In genomic region chr1:139454340-139455225, GRCm38 (mm10) we compare ENCODE assay signal across 8 mouse cellular contexts. TPM values are rescaled to one million over a fixed set of nuclear protein-coding genes. Genes with fewer than 3 reads are reported as not detected.
A peak's percentile ranks its signal among the peaks of the same experiment; 100 is the strongest.
DNase-seq lines count a peak whose midpoint lies in the region; ATAC-seq and TF ChIP-seq lines count a peak whose summit lies in the region.

Gene Aspm, plus strand, starts transcription at chr1:139454772.

- H3K9me3 ChIP-seq in MEL (replicated peaks; ENCODE audit: insufficient read depth, low read length): no peaks in the 10 kb centered on the region
- H3K9me3 ChIP-seq in forebrain, postnatal 0 days (ENCODE audit: low read length): no peaks in the 10 kb centered on the region
- no peaks in the 10 kb centered on the region for H3K9me3 ChIP-seq in lung, embryonic 15.5 days

- peak; percentile 100 for ATAC-seq in forebrain, postnatal 0 days
- ATAC-seq in lung, embryonic 15.5 days (ENCODE audit: borderline replicate concordance, extremely low read depth, low FRiP score, low TSS enrichment): peak; percentile 99

- H3K36me3 ChIP-seq in MEL (ENCODE audit: control insufficient read depth in 1 of 2, insufficient read depth in 2 of 2, low read length in 2 of 2): peaks cover 5 to 17% of the 10 kb centered on the region in 2 experiments
- H3K36me3 ChIP-seq in forebrain, postnatal 0 days (ENCODE audit: insufficient read depth): no peaks in the 10 kb centered on the region
- peaks cover 17% of the 10 kb centered on the region for H3K36me3 ChIP-seq in lung, embryonic 15.5 days

- H3K9ac ChIP-seq in MEL (ENCODE audit: control insufficient read depth, low read depth, low read length, poor library complexity, severe bottlenecking): peak within 1 kb of the TSS; percentile 96
- peak within 1 kb of the TSS; percentile 46 for H3K9ac ChIP-seq in forebrain, postnatal 0 days
- H3K9ac ChIP-seq in lung, embryonic 15.5 days: peak within 1 kb of the TSS; percentile 61

- TF ChIP-seq RAD21 in MEL (IDR thresholded peaks at IDR 0.05; ENCODE audit: low read depth, low read length): no peak

- under 1% methylated on average over 65 of the region's 65 CpGs for WGBS in cerebellum, adult 2 months
- WGBS in forebrain, postnatal 0 days: under 1% methylated on average over 65 of the region's 65 CpGs
- under 1% methylated on average over 56 of the region's 65 CpGs for WGBS in lung, embryonic 15.5 days

- H3K4me3 ChIP-seq in MEL (ENCODE audit: control insufficient read depth in 1 of 2, insufficient read depth in 1 of 2, low read depth in 2 of 2, low read length in 2 of 2): peak within 1 kb of the TSS; percentile 85 to 98
- H3K4me3 ChIP-seq in cerebellum, adult 2 months (replicated peaks; ENCODE audit: insufficient read depth, low read depth, low read length): peak within 1 kb of the TSS; percentile 55
- peak within 1 kb of the TSS; percentile 82 for H3K4me3 ChIP-seq in forebrain, postnatal 0 days (ENCODE audit: low read depth, low read length)
- peak within 1 kb of the TSS; percentile 64 for H3K4me3 ChIP-seq in lung, embryonic 15.5 days

- TF ChIP-seq CTCF in MEL (IDR thresholded peaks at IDR 0.05 in 2 of 3, conservative IDR thresholded peaks at IDR 0.05 in 1 of 3; ENCODE audit: control insufficient read depth in 1 of 3, insufficient read depth in 1 of 3, low read depth in 2 of 3, low read length in 3 of 3, poor library complexity in 1 of 3, severe bottlenecking in 1 of 3): no peak
- TF ChIP-seq CTCF in cerebellum, adult 2 months (IDR thresholded peaks at IDR 0.05; ENCODE audit: borderline replicate concordance, insufficient read depth, low read depth, low read length): no peak
- TF ChIP-seq CTCF in forebrain, postnatal 0 days (IDR thresholded peaks at IDR 0.05; ENCODE audit: low read depth): no peak

- no peaks in the 10 kb centered on the region for H3K27me3 ChIP-seq in MEL (ENCODE audit: control insufficient read depth in 1 of 2, insufficient read depth in 2 of 2, low read length in 2 of 2)
- no peaks in the 10 kb centered on the region for H3K27me3 ChIP-seq in cerebellum, adult 2 months (ENCODE audit: control insufficient read depth, insufficient read depth, low read length)
- no peaks in the 10 kb centered on the region for H3K27me3 ChIP-seq in forebrain, postnatal 0 days (ENCODE audit: insufficient read depth, low read length)
- H3K27me3 ChIP-seq in lung, embryonic 15.5 days: no peaks in the 10 kb centered on the region

- peak; percentile 43 to 73; a peak in 2 of 4 replicates for TF ChIP-seq POLR2A in MEL (IDR thresholded peaks at IDR 0.05; ENCODE audit: control insufficient read depth in 1 of 2, insufficient read depth in 1 of 2, low read depth in 1 of 2, low read length in 2 of 2, poor library complexity in 1 of 2)
- TF ChIP-seq POLR2A in cerebellum, adult 2 months (IDR thresholded peaks at IDR 0.05; ENCODE audit: borderline replicate concordance, insufficient read depth, low read length): no peak

- no peak for TF ChIP-seq EP300 in MEL (IDR thresholded peaks at IDR 0.05; ENCODE audit: low read depth in 1 of 2, low read length in 2 of 2)

- H3K4me1 ChIP-seq in MEL (ENCODE audit: control insufficient read depth in 1 of 2, insufficient read depth in 2 of 2, low read length in 2 of 2): peaks cover 0 to 8% of the 10 kb centered on the region in 2 experiments; a peak in 2 of 4 replicates
- H3K4me1 ChIP-seq in cerebellum, adult 2 months (ENCODE audit: control insufficient read depth, insufficient read depth, low read length): 0 out of 2 replicates have a peak, but pooled peaks cover 3% of the 10 kb centered on the region
- 0 out of 2 replicates have a peak, but pooled peaks cover 4% of the 10 kb centered on the region for H3K4me1 ChIP-seq in forebrain, postnatal 0 days (ENCODE audit: insufficient read depth)
- H3K4me1 ChIP-seq in lung, embryonic 15.5 days: peaks cover 13% of the 10 kb centered on the region

- peaks cover 27% of the 10 kb centered on the region for H3K79me2 ChIP-seq in MEL (ENCODE audit: control insufficient read depth, insufficient read depth, low read length, poor library complexity)

- H3K27ac ChIP-seq in MEL (ENCODE audit: control insufficient read depth, low read depth, low read length): peak within 1 kb of the TSS; percentile 83
- H3K27ac ChIP-seq in cerebellum, adult 2 months (ENCODE audit: insufficient read depth, low read length): no peak within 1 kb of the TSS
- H3K27ac ChIP-seq in forebrain, postnatal 0 days (ENCODE audit: low read depth, low read length): no peak within 1 kb of the TSS
- H3K27ac ChIP-seq in lung, embryonic 15.5 days: peak within 1 kb of the TSS; percentile 54

- DNase-seq in MEL (ENCODE audit: low read depth, low spot score): peak; percentile 97
- DNase-seq in cerebellum, adult 2 months: peak; percentile 85 to 88
- DNase-seq in forebrain, postnatal 0 days: peak; percentile 95
- DNase-seq in heart, postnatal 4 days: peak; percentile 94
- DNase-seq in layer of hippocampus, adult 8-10 months (ENCODE audit: low spot score in 2 of 2): peak; percentile 81 to 88
- peak; percentile 84 for DNase-seq in ovary, adult 18-20 months (ENCODE audit: low spot score)
- peak; percentile 94 for DNase-seq in thymus, postnatal 0 days (ENCODE audit: low spot score)

- peak within 1 kb of the TSS; percentile 99 for H3K4me2 ChIP-seq in forebrain, postnatal 0 days (ENCODE audit: low read depth)
- peak within 1 kb of the TSS; percentile 76 for H3K4me2 ChIP-seq in lung, embryonic 15.5 days

TF ChIP-seq in MEL, 35 proteins besides CTCF, POLR2A, EP300 and RAD21:
- TF ChIP-seq CHD2 (IDR thresholded peaks at IDR 0.05; ENCODE audit: low read length) (peak; percentile 59), CHD1 (IDR thresholded peaks at IDR 0.05; ENCODE audit: low read depth, low read length) (no peak), MXI1 (IDR thresholded peaks at IDR 0.05; ENCODE audit: low read depth, low read length) (peak; percentile 61; the same call in 1 of the 2 replicates), NELFE (IDR thresholded peaks at IDR 0.05; ENCODE audit: low read depth, low read length) (peak; percentile 59), USF2 (IDR thresholded peaks at IDR 0.05; ENCODE audit: borderline replicate concordance in 1 of 2, insufficient read depth in 1 of 2, low read depth in 1 of 2, low read length in 2 of 2) (no peak), GABPA (IDR thresholded peaks at IDR 0.05; ENCODE audit: low read depth, low read length) (no peak), MAX (IDR thresholded peaks at IDR 0.05; ENCODE audit: low read length) (peak; percentile 46; the same call in 1 of the 2 replicates), UBTF (IDR thresholded peaks at IDR 0.05; ENCODE audit: borderline replicate concordance, insufficient read depth, low read depth, low read length) (peak; percentile 22; the same call in 1 of the 2 replicates), ELF1 (IDR thresholded peaks at IDR 0.05; ENCODE audit: low read depth, low read length) (peak; percentile 74; the same call in 1 of the 2 replicates), POLR2AphosphoS5 (IDR thresholded peaks at IDR 0.05; ENCODE audit: borderline replicate concordance, low read depth, low read length) (0 out of 2 replicates have a peak, but pooled peaks have one; percentile 21), TBP (IDR thresholded peaks at IDR 0.05; ENCODE audit: low read depth, low read length) (peak; percentile 71), NRF1 (IDR thresholded peaks at IDR 0.05; ENCODE audit: insufficient read depth, low read depth, low read length, poor library complexity, severe bottlenecking) (no peak), MYC (IDR thresholded peaks at IDR 0.05; ENCODE audit: low read depth, low read length) (no peak), SIN3A (IDR thresholded peaks at IDR 0.05; ENCODE audit: low read length) (peak; percentile 99), MEF2A (IDR thresholded peaks at IDR 0.05; ENCODE audit: extremely low read depth, insufficient replicate concordance, low read depth, low read length, poor library complexity, severe bottlenecking) (no peak), ETS1 (IDR thresholded peaks at IDR 0.05; ENCODE audit: low read depth, low read length) (0 out of 2 replicates have a peak, but pooled peaks have one; percentile 13), POLR2AphosphoS2 (IDR thresholded peaks at IDR 0.05; ENCODE audit: low read length) (no peak), HCFC1 (IDR thresholded peaks at IDR 0.05; ENCODE audit: low read depth, low read length) (peak; percentile 79), E2F4 (IDR thresholded peaks at IDR 0.05; ENCODE audit: borderline replicate concordance, low read depth, low read length) (peak; percentile 89; the same call in 1 of the 2 replicates)

RNA-seq across cellular contexts. Expression of gene Aspm, which starts in this region (rescaled TPM):
- 15.1 and 19.4 TPM in 2 replicates for total RNA-seq in MEL (2012; rRNA removed)
- 100 to 1,000 TPM in 1 of 2 experiments, 10 to 100 TPM in 1; 15.1 to 137 TPM for polyA plus RNA-seq in MEL (2012; ENCODE audit: insufficient read depth in 1 of 2, insufficient read length in 2 of 2, low read depth in 1 of 2, low replicate concordance in 2 of 2, missing spikeins in 1 of 2)
- polyA plus RNA-seq in cerebellum, adult 2 months (2012; rRNA removed): 0.07 and 0.32 TPM in 2 replicates
- 3.2 and 5.4 TPM in 2 replicates for total RNA-seq in forebrain, postnatal 0 days (2014; rRNA removed)
- 1.2 and 1.7 TPM in 2 replicates for polyA plus RNA-seq in forebrain, postnatal 0 days (2015; fragmentation: Nextera tagmentation; extraction: Ambion mirVana)
- 10 to 100 TPM; 26.1 to 30.2 TPM for total RNA-seq in heart, postnatal 4 days (2021)
- total RNA-seq in layer of hippocampus, adult 8-10 months (2022): under 1 TPM; 0.26 to 0.96 (median 0.28) TPM
- 17.7 and 18.0 TPM in 2 replicates for polyA plus RNA-seq in lung, embryonic 15.5 days (2015; fragmentation: Nextera tagmentation; extraction: Ambion mirVana)
- 14.9 and 15.6 TPM in 2 replicates for polyA plus RNA-seq in thymus, postnatal 0 days (2015; fragmentation: Nextera tagmentation; extraction: Ambion mirVana)

Comparison
In these comparisons a context has a peak if more than half of its experiments do, and no peak if none do; other contexts are left out.
1. Peak in DNase-seq and H3K4me3 ChIP-seq in cerebellum, adult 2 months; RNA of the gene not detected or under 1 TPM.
2. Peak in DNase-seq in layer of hippocampus, adult 8-10 months; RNA of the gene not detected or under 1 TPM.
3. H3K27ac ChIP-seq: peak in MEL (single experiment) and lung, embryonic 15.5 days (single experiment); none in cerebellum, adult 2 months (single experiment) and forebrain, postnatal 0 days (single experiment).
4. H3K9ac ChIP-seq: peak in every context shown above with its lines; median percentile 96 in MEL; 61 in lung, embryonic 15.5 days; 46 in forebrain, postnatal 0 days.
5. Peak in every context shown above with its lines, with median percentiles within 50 percentile points of each other: DNase-seq and H3K4me3 ChIP-seq.